Mouse (Mus musculus) limb, embryonic 15.5 days (tissue): ENCODE data around the gene Raet1d. TPM values are rescaled to one million over a fixed set of nuclear protein-coding genes. Genes with fewer than 3 reads are reported as not detected.
"Not testable (repeated sequence)": the region's sequence is repeated elsewhere in the genome, so short reads cannot be mapped to it uniquely, and the experiment has no call there.

Experiments used
- ATAC-seq: fragments of 200-750 bp; cut with Nextera tagmentation; 2 replicates; pipeline ENCODE4 v1.8.0; 2017; ENCODE audit warnings: low read depth, moderate TSS enrichment; ENCODE audit not compliant: insufficient number of reproducible peaks, low FRiP score, low TSS enrichment
- H3K27ac ChIP-seq: fragments of 300-500 bp; sonication (generic); 2 replicates; pipeline ENCODE4 v1.5.1; 2015; ENCODE audit warnings: moderate library complexity, mild to moderate bottlenecking, inconsistent platforms
- H3K27me3 ChIP-seq: fragments of 300-500 bp; sonication (generic); 2 replicates; pipeline ENCODE4 v1.6.1; 2015; ENCODE audit warnings: inconsistent platforms
- H3K36me3 ChIP-seq: fragments of 300-500 bp; sonication (generic); 2 replicates; pipeline ENCODE4 v1.6.1; 2015; ENCODE audit warnings: inconsistent platforms
- H3K4me1 ChIP-seq: fragments of 300-500 bp; sonication (generic); 2 replicates; pipeline ENCODE4 v1.6.1; 2015; ENCODE audit warnings: inconsistent platforms
- H3K4me2 ChIP-seq: fragments of 300-500 bp; sonication (generic); 2 replicates; pipeline ENCODE4 v1.6.1; 2015; ENCODE audit warnings: mild to moderate bottlenecking, inconsistent platforms
- H3K4me3 ChIP-seq: fragments of 300-500 bp; sonication (generic); 2 replicates; pipeline ENCODE4 v1.5.1; 2015; ENCODE audit warnings: mild to moderate bottlenecking, inconsistent platforms
- H3K9ac ChIP-seq: fragments of 300-500 bp; sonication (generic); 2 replicates; pipeline ENCODE4 v1.6.1; 2015; ENCODE audit warnings: inconsistent platforms
- H3K9me3 ChIP-seq: fragments of 300-500 bp; sonication (generic); 2 replicates; pipeline ENCODE4 v1.6.1; 2016; ENCODE audit warnings: inconsistent platforms
- WGBS: fragments of 180-500 bp; shearing (Covaris S2); methylation state at CpG from one replicate; pipeline ENCODE4 v1.1.7; 2015; 5-methylcytosine and 5-hydroxymethylcytosine counted together
- polyA plus RNA-seq: library from polyadenylated mRNA; unstranded; fragments of >200 nt; fragmentation: Nextera tagmentation; extraction: Ambion mirVana; gene quantifications from 2 replicates; pipeline ENCODE4 v1.2.1, GENCODE M21; 2015

Raet1d gene
- polyA plus RNA-seq, 1 experiment from 2014 or later = 16.1 TPM

- H3K9ac ChIP-seq, ATAC-seq, H3K27me3 ChIP-seq, H3K4me1 ChIP-seq, H3K36me3 ChIP-seq, H3K9me3 ChIP-seq, H3K4me3 ChIP-seq, H3K4me2 ChIP-seq, H3K27ac ChIP-seq: not testable (repeated sequence)
- 88% methylated on average over 5 of the region's 5 CpGs for WGBS
Observed at GRCm38 (mm10) chr10:22391616-22392015, 31.3 kb downstream of the Raet1d start.

GRCm38 (mm10) chr10:22393028-22393824 lies 32.9 kb downstream of the Raet1d start:
- H3K4me2 ChIP-seq, H3K36me3 ChIP-seq, ATAC-seq, H3K4me1 ChIP-seq, H3K27ac ChIP-seq, H3K27me3 ChIP-seq, H3K9me3 ChIP-seq, H3K4me3 ChIP-seq, H3K9ac ChIP-seq: not testable (repeated sequence)
- WGBS = no CpG with 5 or more reads among the region's 2 CpGs

- not testable (repeated sequence) for H3K4me3 ChIP-seq, H3K9ac ChIP-seq, H3K27me3 ChIP-seq, H3K4me2 ChIP-seq, H3K4me1 ChIP-seq, ATAC-seq, H3K27ac ChIP-seq, H3K9me3 ChIP-seq, H3K36me3 ChIP-seq
- WGBS = 6% methylated on average over 1 of the region's 1 CpGs
Observed at GRCm38 (mm10) chr10:22396680-22397079, 36.3 kb downstream of the Raet1d start.

GRCm38 (mm10) chr10:22402225-22402917 lies 42.0 kb downstream of the Raet1d start:
- not testable (repeated sequence) for H3K9ac ChIP-seq, H3K4me1 ChIP-seq, H3K4me3 ChIP-seq, H3K27ac ChIP-seq, H3K9me3 ChIP-seq, H3K36me3 ChIP-seq, H3K27me3 ChIP-seq, H3K4me2 ChIP-seq
- WGBS = 2% methylated on average over 9 of the region's 11 CpGs
- ATAC-seq = peak; percentile 64

- not testable (repeated sequence) for H3K9ac ChIP-seq, H3K4me1 ChIP-seq, H3K9me3 ChIP-seq, H3K4me2 ChIP-seq, H3K27me3 ChIP-seq, ATAC-seq, H3K27ac ChIP-seq, H3K36me3 ChIP-seq, H3K4me3 ChIP-seq
- 16% methylated on average over 2 of the region's 8 CpGs for WGBS
Observed at GRCm38 (mm10) chr10:22413702-22414494, 53.5 kb downstream of the Raet1d start.

Other genes with a start within 250 kb of the Raet1d start
- gene E030030I06Rik, start 211.3 kb upstream of the Raet1d start, polyA plus RNA-seq = 10.8 and 17.5 TPM in 2 replicates
- 6.8 and 7.1 TPM in 2 replicates for gene Raet1e, start 202.0 kb upstream of the Raet1d start, polyA plus RNA-seq
- 0.55 and 0.67 TPM in 2 replicates for gene H60b, start 202.0 kb upstream of the Raet1d start, polyA plus RNA-seq